Mouse (Mus musculus): ENCODE measurements around the gene Epas1.

- no peak for TF ChIP-seq CTCF (IDR thresholded peaks at IDR 0.05; ENCODE audit: borderline replicate concordance, insufficient read depth, low read length)
- TF ChIP-seq POLR2A (IDR thresholded peaks at IDR 0.05; ENCODE audit: low read depth, low read length): no peak
Observed at GRCm38 (mm10) chr17:86827391-86828165, 74.1 kb downstream of the Epas1 start.

All from embryonic fibroblast, embryonic 13.5 days (primary cell).